Mouse (Mus musculus) lung, postnatal 0 days (tissue): Measurements from ENCODE around the gene Rasd1. TPM values are rescaled to one million over a fixed set of nuclear protein-coding genes. Genes with fewer than 3 reads are reported as not detected.
A peak's percentile ranks its signal among the peaks of the same experiment; 100 is the strongest.

Source experiments
- ATAC-seq: fragments of 200-750 bp; cut with Nextera tagmentation; 2 replicates; pipeline ENCODE4 v1.8.0; 2017; ENCODE audit warnings: moderate library complexity
- DNase-seq: peaks from one replicate; pipeline ENCODE4 v3.0.0-alpha.2; 2016; ENCODE audit warnings: low spot score
- H3K27ac ChIP-seq: fragments of 300-500 bp; sonication (generic); 2 replicates; pipeline ENCODE4 v1.5.1; 2014; ENCODE audit warnings: antibody characterized with exemption, mild to moderate bottlenecking, low read length, mixed read lengths
- H3K27me3 ChIP-seq: fragments of 300-500 bp; sonication (generic); replicated peaks from 2 replicates; pipeline ENCODE4 v1.6.1; 2014; ENCODE audit warnings: low read length, mixed read lengths; ENCODE audit not compliant: insufficient read depth
- H3K36me3 ChIP-seq: fragments of 300-500 bp; sonication (generic); 2 replicates; pipeline ENCODE4 v1.6.1; 2014; ENCODE audit warnings: low read length, mixed read lengths; ENCODE audit not compliant: insufficient read depth
- H3K4me1 ChIP-seq: fragments of 300-500 bp; sonication (generic); 2 replicates; pipeline ENCODE4 v1.6.1; 2014; ENCODE audit warnings: antibody characterized with exemption, low read depth, low read length, mixed read lengths; ENCODE audit not compliant: insufficient read depth
- H3K4me2 ChIP-seq: fragments of 300-500 bp; sonication (generic); replicated peaks from 2 replicates; pipeline ENCODE4 v1.6.1; 2014; ENCODE audit warnings: low read depth, mild to moderate bottlenecking, low read length, moderate library complexity, mixed read lengths
- H3K4me3 ChIP-seq: fragments of 300-500 bp; sonication (generic); 2 replicates; pipeline ENCODE4 v1.5.1; 2014; ENCODE audit warnings: low read depth, low read length
- H3K9ac ChIP-seq: fragments of 300-500 bp; sonication (generic); replicated peaks from 2 replicates; pipeline ENCODE4 v1.6.1; 2014; ENCODE audit warnings: low read depth, mild to moderate bottlenecking
- H3K9me3 ChIP-seq: fragments of 300-500 bp; sonication (generic); 2 replicates; pipeline ENCODE4 v1.6.1; 2016; ENCODE audit warnings: low read length, mixed read lengths
- CTCF ChIP-seq: IDR thresholded peaks from 2 replicates; pipeline ENCODE4 v1.5.1; 2016; ENCODE audit warnings: antibody characterized with exemption, mild to moderate bottlenecking
- EP300 ChIP-seq: IDR thresholded peaks from 2 replicates; pipeline ENCODE4 v1.6.1; 2016; ENCODE audit warnings: antibody characterized with exemption, mild to moderate bottlenecking, control low read depth
- WGBS: fragments of 180-500 bp; shearing (Covaris S2); extraction: QIAGEN DNeasy Blood & Tissue Kit; methylation state at CpG from one replicate; pipeline ENCODE4 v1.1.7; 2014; 5-methylcytosine and 5-hydroxymethylcytosine counted together
- polyA plus RNA-seq: library from polyadenylated mRNA; unstranded; fragments of >200 nt; fragmentation: Nextera tagmentation; extraction: Ambion mirVana; gene quantifications from 2 replicates; pipeline ENCODE4 v1.2.1, GENCODE M21; 2015

Rasd1 gene
- polyA plus RNA-seq, 1 experiment from 2014 or later = 3.3 TPM

- Histone ChIP-seq H3K36me3 (no peaks in the 10 kb centered on the region; the same call in 1 of the 2 replicates), H3K27me3 (0 out of 2 replicates have a peak, but pooled peaks cover 3% of the 10 kb centered on the region), H3K27ac (0 out of 2 replicates have a peak overlapping the region, but pooled peaks have one; percentile 89), H3K9ac (peak overlapping the region; percentile 59), H3K4me2 (peak overlapping the region; percentile 91), H3K9me3 (no peaks in the 10 kb centered on the region), H3K4me3 (peak overlapping the region; percentile 51), H3K4me1 (peaks cover 14% of the 10 kb centered on the region)
- DNase-seq (no peak), ATAC-seq (no peak)
- WGBS = 2% methylated on average over 33 of the region's 33 CpGs
- TF ChIP-seq EP300 (no peak), CTCF (no peak)
Measured at GRCm38 (mm10) chr11:59964163-59964758, 483 bp downstream of the Rasd1 start.

GRCm38 (mm10) chr11:59963364-59964162 is 1.2 kb downstream of the Rasd1 start:
- 12% methylated on average over 34 of the region's 34 CpGs for WGBS
- H3K27ac ChIP-seq = no peak overlapping the region
- H3K27me3 ChIP-seq = 0 out of 2 replicates have a peak, but pooled peaks cover 3% of the 10 kb centered on the region
- no peaks in the 10 kb centered on the region; the same call in 1 of the 2 replicates for H3K36me3 ChIP-seq
- ATAC-seq (no peak), DNase-seq (no peak)
- peak overlapping the region; percentile 91 for H3K4me2 ChIP-seq
- H3K4me3 ChIP-seq = peak overlapping the region; percentile 51
- no peaks in the 10 kb centered on the region for H3K9me3 ChIP-seq
- peaks cover 14% of the 10 kb centered on the region for H3K4me1 ChIP-seq
- TF ChIP-seq EP300 (no peak), CTCF (no peak)
- 0 out of 2 replicates have a peak overlapping the region, but pooled peaks have one; percentile 59 for H3K9ac ChIP-seq

GRCm38 (mm10) chr11:59962590-59962989 is 2.2 kb downstream of the Rasd1 start:
- ATAC-seq = no peak
- TF ChIP-seq EP300 (no peak), CTCF (no peak)
- H3K4me2 ChIP-seq = no peak overlapping the region
- H3K27ac ChIP-seq = no peak overlapping the region
- H3K9ac ChIP-seq = no peak overlapping the region
- 60% methylated on average over 3 of the region's 3 CpGs for WGBS
- no peak overlapping the region for H3K4me3 ChIP-seq
- H3K36me3 ChIP-seq = no peaks in the 10 kb centered on the region; the same call in 1 of the 2 replicates
- no peaks in the 10 kb centered on the region for H3K9me3 ChIP-seq
- DNase-seq = no peak
- H3K4me1 ChIP-seq = peaks cover 14% of the 10 kb centered on the region
- 0 out of 2 replicates have a peak, but pooled peaks cover 3% of the 10 kb centered on the region for H3K27me3 ChIP-seq

DNA sequence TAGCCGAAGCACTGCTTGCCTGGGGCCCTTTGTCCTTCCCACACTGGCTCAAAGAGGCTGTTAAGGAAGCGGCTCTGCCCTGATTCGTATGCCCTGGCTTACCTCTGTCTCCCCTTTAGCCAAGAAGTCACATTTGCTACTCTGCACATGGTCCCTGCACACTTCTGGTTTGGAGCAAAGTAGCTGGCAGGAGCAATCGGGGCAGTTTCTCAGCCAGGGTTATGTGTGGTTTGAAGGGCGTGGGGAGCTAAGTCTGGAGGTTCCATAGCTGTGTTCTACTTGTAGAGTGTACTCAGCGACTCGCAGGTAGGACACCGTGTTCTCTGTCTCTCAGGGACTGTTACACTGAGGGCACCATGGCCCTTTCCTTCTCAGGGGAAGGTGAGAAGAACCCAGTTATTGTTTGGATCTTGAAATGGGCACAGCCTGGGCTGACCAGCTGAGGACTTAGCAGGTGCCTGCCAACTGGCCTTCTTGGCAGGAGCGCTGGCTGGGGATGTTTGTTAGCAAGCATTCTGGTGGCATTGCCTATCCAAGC is 3.3 kb downstream of the Rasd1 start:
- no peak overlapping the region for H3K4me3 ChIP-seq
- ATAC-seq (no peak; the same call in 1 of the 2 replicates), DNase-seq (no peak)
- no peak overlapping the region; the same call in 1 of the 2 replicates for H3K27ac ChIP-seq
- H3K9ac ChIP-seq = no peak overlapping the region
- peaks cover 14% of the 10 kb centered on the region for H3K4me1 ChIP-seq
- H3K36me3 ChIP-seq = no peaks in the 10 kb centered on the region; the same call in 1 of the 2 replicates
- TF ChIP-seq EP300 = peak; percentile 30; the same call in 1 of the 2 replicates
- no peak for TF ChIP-seq CTCF
- H3K9me3 ChIP-seq = no peaks in the 10 kb centered on the region
- H3K4me2 ChIP-seq = no peak overlapping the region
- 0 out of 2 replicates have a peak, but pooled peaks cover 3% of the 10 kb centered on the region for H3K27me3 ChIP-seq
- WGBS = 84% methylated on average over 9 of the region's 9 CpGs

DNA sequence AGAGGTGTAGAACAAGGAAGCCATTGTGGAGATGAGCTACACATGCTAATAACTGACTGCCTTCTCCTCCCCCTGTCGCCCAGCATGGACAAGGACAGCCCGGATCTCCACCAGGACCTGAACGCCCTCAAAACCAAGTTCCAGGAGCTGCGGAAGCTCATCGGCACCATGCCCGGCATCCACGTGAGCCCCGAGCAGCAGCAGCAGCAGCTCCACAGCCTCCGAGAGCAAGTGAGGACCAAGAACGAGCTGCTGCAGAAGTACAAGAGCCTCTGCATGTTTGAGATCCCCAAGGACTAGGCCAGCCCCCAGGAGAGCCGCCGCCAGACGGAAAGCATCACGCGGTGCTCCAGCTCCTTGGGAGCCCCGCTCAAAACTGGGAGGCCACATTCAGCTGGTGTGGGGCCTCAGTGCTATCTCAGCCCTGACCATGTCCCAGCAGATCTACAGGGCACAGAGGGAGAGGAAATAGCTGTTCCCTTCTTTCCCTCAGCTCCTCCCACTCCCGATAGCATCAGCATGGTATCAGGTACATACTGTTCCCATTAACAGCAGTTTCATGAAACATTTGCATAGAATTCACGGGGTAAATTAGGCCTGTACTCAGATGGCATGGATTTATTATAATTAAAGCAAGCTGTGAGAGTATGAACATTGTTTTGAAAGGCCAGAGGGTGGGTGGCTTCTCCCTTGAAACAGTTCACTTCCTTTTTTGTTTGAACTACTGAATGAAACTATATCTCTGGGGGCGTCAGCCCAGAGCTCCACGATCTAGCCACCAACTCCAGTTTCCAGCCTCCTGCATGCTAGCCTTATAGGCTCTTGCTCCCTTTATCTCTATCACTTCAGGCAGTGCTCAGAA is 4.0 kb downstream of the Rasd1 start:
- H3K4me3 ChIP-seq = no peak overlapping the region
- no peak overlapping the region for H3K4me2 ChIP-seq
- no peak overlapping the region for H3K9ac ChIP-seq
- H3K36me3 ChIP-seq = no peaks in the 10 kb centered on the region; the same call in 1 of the 2 replicates
- 86% methylated on average over 20 of the region's 20 CpGs for WGBS
- no peak overlapping the region for H3K27ac ChIP-seq
- ATAC-seq (no peak), DNase-seq (no peak)
- no peaks in the 10 kb centered on the region for H3K9me3 ChIP-seq
- peaks cover 14% of the 10 kb centered on the region for H3K4me1 ChIP-seq
- 0 out of 2 replicates have a peak, but pooled peaks cover 3% of the 10 kb centered on the region for H3K27me3 ChIP-seq
- no peak for TF ChIP-seq CTCF
- TF ChIP-seq EP300 = peak; percentile 34; the same call in 1 of the 2 replicates
